Mouse (Mus musculus) inflammation-experienced regulatory T-cells, adult 6 months (primary cell): ENCODE data around the gene Zfp933. TPM values are rescaled to one million over a fixed set of nuclear protein-coding genes. Genes with fewer than 3 reads are reported as not detected.
"Not testable (repeated sequence)": the region's sequence is repeated elsewhere in the genome, so short reads cannot be mapped to it uniquely, and the experiment has no call there.

Source experiments
- ATAC-seq: one replicate; pipeline ENCODE4 v1.8.0; 2017
- polyA plus RNA-seq, 3 experiments: library from polyadenylated mRNA; unstranded; fragments of 100-300 nt; shearing (Covaris generic); gene quantifications; one replicate each; pipeline ENCODE4 v1.2.1; 2017

The Zfp933 gene
- polyA plus RNA-seq, 3 experiments from 2014 or later = 5.5 to 10.0 (median 7.5) TPM

DNA sequence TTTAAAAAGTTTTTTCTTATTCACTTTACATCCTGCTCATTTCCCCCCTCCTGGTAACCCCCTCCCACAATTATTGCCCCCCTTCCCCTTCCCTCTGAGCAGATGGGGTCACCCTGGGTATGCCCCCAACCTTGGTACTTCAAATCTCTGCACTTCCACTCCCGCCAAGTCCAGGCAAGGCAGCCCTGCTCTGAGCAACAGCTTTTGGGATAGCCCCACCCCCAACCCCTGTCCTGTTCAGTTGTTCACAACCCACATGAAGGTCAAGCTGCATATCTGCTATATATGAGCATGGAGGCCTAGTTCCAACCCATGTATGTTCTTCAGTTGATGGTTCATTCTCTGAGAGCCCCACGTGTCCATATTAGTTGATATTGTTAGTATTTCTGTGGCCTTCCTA lies 2.6 kb upstream of the Zfp933 start:
- no peak for ATAC-seq

DNA sequence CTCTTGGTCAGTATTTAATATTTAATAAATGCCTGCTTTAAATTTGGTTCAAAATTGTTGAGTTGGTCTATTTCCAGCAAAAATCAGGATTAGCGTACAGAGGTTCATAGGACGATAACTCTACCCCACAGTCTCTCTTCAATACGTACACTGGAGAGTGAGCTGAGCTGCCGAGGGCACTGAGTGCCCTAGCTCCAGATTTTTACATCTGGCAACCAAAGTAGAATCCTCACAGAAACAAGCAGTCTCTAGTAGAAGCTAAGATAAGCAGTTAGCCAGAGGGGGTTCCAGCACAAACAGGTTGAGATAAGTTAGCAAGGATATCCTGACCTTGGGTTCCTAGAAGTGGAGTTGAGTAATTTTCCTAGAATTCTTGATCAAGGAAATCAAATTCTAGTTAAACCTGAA lies 422 bp upstream of the Zfp933 start:
- ATAC-seq = peak; percentile 45

DNA sequence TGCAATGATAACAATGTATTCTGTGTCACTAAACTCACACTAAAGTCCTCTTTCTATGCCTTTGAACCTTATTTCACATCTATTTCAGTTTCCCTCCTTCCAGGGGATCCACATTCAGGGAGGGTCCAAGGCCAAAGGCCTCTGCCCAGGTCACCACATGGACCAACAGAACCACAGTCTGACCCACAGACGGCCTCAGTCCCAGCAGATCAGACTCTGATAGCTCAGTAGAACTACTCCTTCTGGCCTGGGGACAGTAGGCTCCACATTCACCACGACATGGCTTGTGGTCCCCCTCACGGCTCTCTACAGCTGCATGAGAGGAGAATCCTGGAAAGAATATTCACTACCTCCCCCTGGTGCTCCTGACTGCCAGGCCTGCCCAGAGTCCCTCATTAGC lies 5.3 kb downstream of the Zfp933 start:
- no peak for ATAC-seq

DNA sequence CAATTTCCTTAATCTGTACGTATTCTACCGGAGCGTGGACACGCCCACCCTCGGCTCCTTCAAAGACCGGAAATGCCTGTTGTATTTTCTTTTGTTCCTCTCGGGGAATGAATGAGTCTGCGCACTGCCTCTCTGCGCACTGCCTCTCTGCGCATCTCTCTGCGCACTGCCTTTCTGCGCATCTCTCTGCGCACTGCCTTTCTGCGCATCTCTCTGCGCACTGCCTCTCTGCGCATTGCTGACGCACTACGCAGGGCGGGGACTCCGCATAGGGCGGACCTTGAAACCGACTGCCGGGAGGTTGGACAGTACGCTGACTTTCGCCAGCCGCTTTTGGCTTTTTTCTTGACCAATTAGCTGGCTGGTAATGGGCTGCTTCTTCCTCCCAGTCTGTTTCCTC lies 8.9 kb downstream of the Zfp933 start:
- ATAC-seq = not testable (repeated sequence)

DNA sequence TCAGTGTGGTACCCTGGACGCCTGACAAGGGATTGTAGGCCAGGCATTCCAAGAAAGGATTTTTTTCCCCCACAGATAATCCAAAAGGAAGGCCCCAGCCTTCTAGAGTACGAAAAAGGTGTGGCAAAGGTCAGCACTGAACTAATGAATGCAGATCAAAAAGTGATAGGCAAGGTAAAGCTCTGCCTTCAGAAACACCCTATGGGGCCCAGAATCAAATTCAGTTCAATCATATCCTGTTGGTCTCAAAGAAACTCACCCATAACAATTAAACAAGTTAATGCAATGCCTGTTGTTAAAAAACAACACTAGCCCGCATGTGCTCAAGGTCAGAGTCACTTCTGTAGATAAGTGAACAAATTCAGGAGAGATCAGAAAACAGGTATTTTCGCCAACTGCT lies 23.8 kb downstream of the Zfp933 start:
- ATAC-seq = no peak

DNA sequence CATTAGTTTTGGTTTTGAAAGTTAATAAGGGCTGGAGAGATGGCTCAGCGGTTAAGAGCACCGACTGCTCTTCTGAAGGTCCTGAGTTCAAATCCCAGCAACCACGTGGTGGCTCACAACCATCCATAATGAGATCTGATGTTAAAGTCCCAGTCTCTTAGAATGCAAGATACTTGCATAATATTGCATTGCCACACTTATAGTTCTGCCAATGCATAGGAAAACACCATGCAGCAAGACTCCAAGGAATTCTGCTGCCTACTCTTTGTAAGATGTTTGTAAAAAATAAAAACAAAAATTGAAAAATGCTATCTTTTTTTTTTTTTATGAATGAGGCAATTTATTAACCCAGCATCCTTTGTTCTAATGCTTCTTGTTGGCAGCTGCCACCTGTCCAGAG lies 26.8 kb downstream of the Zfp933 start:
- not testable (repeated sequence) for ATAC-seq

DNA sequence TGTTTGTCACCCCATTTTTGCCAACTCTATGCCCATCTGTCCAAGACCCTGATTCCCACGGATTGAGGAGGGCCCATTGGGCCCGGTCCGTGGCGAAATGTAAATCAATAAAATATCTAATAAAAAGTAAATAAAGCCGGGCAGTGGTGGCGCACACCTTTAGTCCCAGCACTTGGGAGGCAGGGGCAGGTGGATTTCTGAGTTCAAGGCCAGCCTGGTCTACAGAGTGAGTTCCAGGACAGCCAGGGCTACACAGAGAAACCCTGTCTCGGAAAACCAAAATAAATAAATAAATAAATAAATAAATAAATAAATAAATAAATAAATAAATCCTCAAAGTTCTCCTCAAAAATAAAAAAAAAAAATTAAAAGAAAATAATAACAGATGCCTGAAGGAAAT lies 28.5 kb downstream of the Zfp933 start:
- not testable (repeated sequence) for ATAC-seq

DNA sequence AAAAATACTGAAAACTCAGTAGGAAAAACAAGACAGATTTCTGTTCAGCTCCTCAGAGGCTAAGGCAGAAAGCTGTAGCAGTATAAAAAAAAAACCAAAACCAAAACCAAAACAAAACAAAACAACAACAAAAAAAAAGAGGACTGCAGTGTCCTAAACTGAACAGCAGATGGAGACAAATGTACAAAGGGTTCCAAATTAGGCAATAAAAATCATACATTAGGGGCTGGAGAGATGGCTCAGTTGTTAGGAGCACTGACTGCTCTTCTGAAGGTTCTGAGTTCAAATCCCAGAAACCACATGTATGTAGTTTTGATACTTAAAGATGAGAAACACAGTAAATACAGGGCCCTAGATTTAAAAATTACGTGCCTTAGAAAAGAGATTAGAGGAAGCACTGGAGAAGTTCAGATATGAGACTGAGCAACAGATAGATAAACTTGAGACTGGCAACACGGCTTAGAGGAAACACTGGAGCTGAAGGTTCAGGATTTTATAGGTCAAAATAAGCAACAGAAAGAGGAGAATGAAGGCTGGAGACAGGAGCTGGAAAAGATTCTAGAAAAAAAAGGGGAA lies 33.5 kb downstream of the Zfp933 start:
- peak; percentile 79 for ATAC-seq

DNA sequence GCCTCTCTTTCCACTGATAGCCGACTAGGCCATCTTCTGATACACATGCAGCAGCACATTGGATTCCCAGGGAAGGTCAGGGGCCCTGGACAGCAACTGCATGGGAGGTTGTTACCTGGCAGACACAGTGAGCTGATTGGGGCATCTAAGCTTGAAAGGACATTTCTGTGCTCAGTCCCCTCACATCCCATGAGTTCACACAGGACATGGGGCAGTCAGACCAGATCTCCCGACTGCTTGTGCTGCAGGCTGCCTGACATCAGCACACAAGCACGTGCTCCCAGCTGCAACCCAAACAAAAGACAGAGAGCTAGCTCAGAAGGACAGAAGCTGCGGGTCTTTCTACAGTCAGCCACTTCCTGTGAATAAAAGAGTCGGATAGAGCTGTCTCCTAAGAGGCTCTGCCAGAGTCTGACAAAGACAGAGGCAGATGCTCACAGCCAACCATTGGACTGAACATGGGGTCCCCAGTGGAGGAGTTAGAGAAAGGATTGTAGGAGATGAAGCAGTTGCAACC lies 34.9 kb downstream of the Zfp933 start:
- no peak for ATAC-seq

DNA sequence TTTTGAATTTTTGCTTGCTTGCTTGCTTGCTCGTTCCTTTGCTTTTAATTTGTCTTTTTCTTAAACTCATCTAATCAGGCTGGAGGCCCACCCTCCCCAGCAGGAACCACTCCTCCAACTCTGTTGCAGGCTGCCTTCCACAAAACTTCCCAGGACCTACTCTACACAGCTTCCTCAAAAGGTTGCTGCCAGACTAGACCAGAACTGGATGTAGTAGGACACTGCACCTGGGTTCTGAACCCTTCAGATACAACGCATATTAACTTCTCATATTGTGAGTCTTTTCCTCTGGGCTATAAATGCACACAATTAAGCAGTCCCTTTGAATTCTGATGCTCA lies 38.2 kb downstream of the Zfp933 start:
- ATAC-seq = not testable (repeated sequence)

DNA sequence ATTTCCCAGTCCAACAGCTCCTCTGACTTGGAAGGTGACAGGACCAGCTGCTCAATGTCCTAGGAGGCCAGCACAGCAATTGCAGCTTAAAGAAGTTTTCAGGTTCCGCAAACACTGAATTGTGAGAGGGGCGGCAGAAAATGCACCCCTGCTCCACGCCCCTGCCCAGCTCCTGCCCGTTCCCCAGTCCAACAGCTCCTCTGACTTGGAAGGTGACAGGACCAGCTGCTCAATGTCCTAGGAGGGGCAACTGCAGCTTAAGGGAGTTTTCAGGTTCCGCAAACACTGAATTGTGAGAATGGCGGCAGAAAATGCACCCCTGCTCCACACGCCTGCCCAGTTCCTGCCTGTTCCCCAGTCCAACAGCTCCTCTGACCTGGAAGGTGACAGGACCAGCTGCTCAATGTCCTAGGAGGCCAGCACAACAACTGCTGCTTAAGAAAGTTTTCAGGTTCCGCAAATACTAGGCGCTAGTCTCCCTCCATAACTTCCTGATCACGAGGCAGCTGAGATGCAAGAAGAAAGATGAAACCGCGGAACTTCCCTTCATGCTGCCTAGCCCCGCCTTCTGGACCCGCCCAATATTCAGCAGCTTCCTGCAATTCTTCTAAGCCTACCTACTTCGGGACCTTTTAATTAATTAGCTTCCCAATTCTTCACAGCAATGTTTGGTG lies 38.7 kb downstream of the Zfp933 start, which contains the start of gene Zfp984:
Zfp984 (minus strand) TSS at position 497 of the 674 bp plus-strand sequence.
- ATAC-seq = peak; percentile 77

DNA sequence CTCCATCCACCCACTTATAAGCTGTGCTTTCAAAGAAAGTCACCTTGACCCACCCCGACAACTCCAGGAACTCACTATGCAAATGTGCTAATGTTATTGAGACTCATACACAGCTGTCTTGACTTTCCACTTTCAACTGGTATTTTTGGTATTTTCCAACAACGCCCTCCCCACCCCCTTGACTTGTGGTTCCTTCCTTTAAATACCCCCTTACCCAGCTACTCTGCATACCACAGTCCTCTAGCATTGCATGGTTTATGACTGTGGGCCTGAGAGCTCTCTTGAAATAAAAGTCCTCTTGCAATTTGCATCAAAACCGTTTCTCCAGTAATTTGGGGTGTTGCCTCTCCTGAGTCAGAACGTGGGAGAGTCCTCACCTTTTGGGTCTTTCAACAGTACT lies 39.7 kb downstream of the Zfp933 start:
- ATAC-seq = peak; percentile 34

DNA sequence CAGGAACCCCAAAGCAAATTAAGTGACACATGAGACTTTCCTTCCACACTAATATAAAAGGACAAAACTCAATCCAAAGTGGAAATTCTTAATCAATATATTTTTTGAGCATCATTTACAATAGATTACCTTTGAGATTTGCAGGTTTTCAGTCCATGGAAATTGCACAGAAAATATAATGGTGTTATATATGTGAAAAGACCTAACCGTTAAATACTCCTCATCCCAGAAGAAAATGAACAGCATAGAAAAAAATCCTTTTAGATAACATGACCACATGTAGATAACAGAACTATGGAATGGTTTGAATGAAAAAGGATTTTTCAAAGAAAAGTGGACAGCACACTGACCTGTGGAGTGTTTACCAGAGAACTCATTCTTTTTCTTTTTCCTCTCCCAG lies 52.9 kb downstream of the Zfp933 start:
- ATAC-seq = peak; percentile 28

DNA sequence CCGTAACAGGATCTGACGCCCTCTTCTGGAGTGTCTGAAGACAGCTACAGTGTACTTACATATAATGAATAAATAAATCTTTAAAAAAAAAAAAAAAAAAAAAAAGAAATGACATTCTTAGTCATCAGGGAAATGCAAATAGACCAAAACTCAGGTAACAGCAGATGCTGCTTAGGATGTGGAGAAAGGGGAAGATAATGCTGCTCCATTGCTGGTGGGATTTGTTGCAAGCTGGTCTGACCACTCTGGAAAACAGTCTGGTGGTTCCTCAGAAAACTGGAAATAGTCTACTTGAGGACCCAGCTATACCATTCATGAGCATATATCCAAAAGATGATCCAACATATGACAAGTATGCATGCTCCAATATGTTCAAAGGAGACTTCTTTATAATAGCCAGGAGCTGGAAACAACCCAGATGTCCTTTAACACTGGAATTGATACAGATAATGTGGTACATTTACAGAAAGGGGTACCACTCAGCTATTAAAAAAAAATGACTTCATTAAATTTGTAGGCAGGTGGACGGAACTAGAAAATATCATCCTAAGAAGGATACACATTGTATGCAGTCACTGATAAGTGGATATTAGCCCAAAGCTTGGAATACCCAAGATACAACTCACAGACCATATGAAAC lies 54.0 kb downstream of the Zfp933 start:
- ATAC-seq = not testable (repeated sequence)

DNA sequence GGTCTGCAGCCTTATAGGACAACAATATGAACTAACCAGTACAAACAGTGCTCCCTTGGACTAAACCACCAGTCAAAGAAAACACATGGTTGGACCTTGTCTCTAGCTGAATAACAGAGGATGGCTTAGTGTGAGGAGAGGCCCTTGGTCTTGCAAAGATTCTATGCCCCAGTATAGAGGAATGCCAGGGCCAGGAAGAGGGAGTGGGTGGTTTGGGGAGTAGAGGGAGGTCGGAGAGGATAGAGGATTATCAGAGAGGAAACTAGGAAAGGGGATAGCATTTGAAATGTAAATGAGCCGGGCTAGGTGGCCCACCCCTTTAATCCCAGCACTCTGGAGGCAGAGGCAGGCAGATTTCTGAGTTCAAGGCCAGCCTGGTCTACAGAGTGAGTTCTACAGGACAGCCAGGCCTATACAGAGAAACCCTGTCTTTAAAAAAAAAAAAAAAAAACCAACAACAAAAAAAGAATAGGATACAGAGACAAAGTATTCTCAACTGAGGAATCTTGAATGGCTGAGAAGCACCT lies 54.7 kb downstream of the Zfp933 start:
- ATAC-seq = peak; percentile 30

DNA sequence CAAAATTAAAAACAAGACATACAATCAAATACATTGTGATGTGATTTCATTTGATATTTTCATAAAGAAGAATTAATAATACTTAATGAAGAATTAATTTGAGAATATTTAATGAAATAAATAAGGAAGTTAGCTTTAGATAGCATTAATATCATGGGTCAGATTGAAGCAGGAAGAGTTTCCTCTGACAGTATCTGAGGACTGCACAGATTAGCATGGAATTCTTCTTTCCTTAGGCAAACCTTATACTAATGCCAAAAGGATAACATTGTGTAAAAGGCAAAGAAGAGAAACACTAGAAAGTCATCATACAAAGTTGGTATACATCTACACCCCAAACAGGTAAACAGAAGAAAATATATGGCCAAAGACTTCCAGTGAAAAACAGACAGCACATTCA lies 56.4 kb downstream of the Zfp933 start:
- ATAC-seq = not testable (repeated sequence)

Other genes starting within 250 kb of the Zfp933 start
- gene Zfp979, start 205.9 kb downstream of the Zfp933 start, polyA plus RNA-seq = under 1 TPM in 2 of 3 experiments, not detected in 1; 0.20 to 0.58 TPM
- gene Zfp534, start 145.8 kb downstream of the Zfp933 start, polyA plus RNA-seq = 1 to 10 TPM in 1 of 3 experiments, under 1 TPM in 1, not detected in 1; 0.79 to 2.3 TPM
- gene Zfp984, start 38.6 kb downstream of the Zfp933 start, polyA plus RNA-seq = 10 to 100 TPM; 18.6 to 25.6 (median 23.7) TPM
- 100 to 1,000 TPM in 1 of 3 experiments, 10 to 100 TPM in 2; 59.0 to 116 (median 71.4) TPM for gene Miip, start 20.4 kb upstream of the Zfp933 start, polyA plus RNA-seq
- 1 to 10 TPM; 4.0 to 8.1 (median 4.5) TPM for gene Fv1, start 20.6 kb upstream of the Zfp933 start, polyA plus RNA-seq
- gene Mfn2, start 56.3 kb upstream of the Zfp933 start, polyA plus RNA-seq = 10 to 100 TPM; 20.5 to 25.5 (median 21.2) TPM
- gene Plod1, start 88.4 kb upstream of the Zfp933 start, polyA plus RNA-seq = 1 to 10 TPM; 1.3 to 4.5 (median 3.1) TPM
- gene 2510039O18Rik, start 92.5 kb upstream of the Zfp933 start, polyA plus RNA-seq = 10 to 100 TPM in 1 of 3 experiments, 1 to 10 TPM in 2; 7.2 to 11.6 (median 8.3) TPM
- not detected for gene Nppb, start 137.4 kb upstream of the Zfp933 start, polyA plus RNA-seq
- gene Nppa, start 152.4 kb upstream of the Zfp933 start, polyA plus RNA-seq = not detected
- gene Clcn6, start 190.5 kb upstream of the Zfp933 start, polyA plus RNA-seq = 1 to 10 TPM; 3.8 to 7.0 (median 6.3) TPM
- gene Mthfr, start 190.7 kb upstream of the Zfp933 start, polyA plus RNA-seq = 10 to 100 TPM in 1 of 3 experiments, 1 to 10 TPM in 2; 9.2 to 12.0 (median 9.5) TPM
- gene Agtrap, start 239.7 kb upstream of the Zfp933 start, polyA plus RNA-seq = 10 to 100 TPM; 13.3 to 21.5 (median 14.3) TPM